Mouse (Mus musculus) heart, embryonic 15.5 days (tissue): ENCODE data around the gene Uqcc1. TPM values are rescaled to one million over a fixed set of nuclear protein-coding genes. Genes with fewer than 3 reads are reported as not detected.
"Not testable (repeated sequence)": the region's sequence is repeated elsewhere in the genome, so short reads cannot be mapped to it uniquely, and the experiment has no call there.

ENCODE experiments used
- ATAC-seq: fragments of 200-750 bp; cut with Nextera tagmentation; replicated peaks from 2 replicates; pipeline ENCODE4 v1.8.0; 2017; ENCODE audit warnings: low read depth, moderate TSS enrichment; ENCODE audit not compliant: insufficient number of reproducible peaks, insufficient read depth, low FRiP score
- H3K27ac ChIP-seq: fragments of 300-500 bp; sonication (generic); 2 replicates; pipeline ENCODE4 v1.5.1; 2015; ENCODE audit warnings: mild to moderate bottlenecking, inconsistent platforms
- H3K27me3 ChIP-seq: fragments of 300-500 bp; sonication (generic); 2 replicates; pipeline ENCODE4 v1.6.1; 2015; ENCODE audit warnings: inconsistent platforms
- H3K36me3 ChIP-seq: fragments of 300-500 bp; sonication (generic); 2 replicates; pipeline ENCODE4 v1.6.1; 2015; ENCODE audit warnings: mild to moderate bottlenecking, inconsistent platforms
- H3K4me1 ChIP-seq: fragments of 300-500 bp; sonication (generic); replicated peaks from 2 replicates; pipeline ENCODE4 v1.6.1; 2015; ENCODE audit warnings: inconsistent platforms
- H3K4me2 ChIP-seq: fragments of 300-500 bp; sonication (generic); 2 replicates; pipeline ENCODE4 v1.6.1; 2015; ENCODE audit warnings: inconsistent platforms, mild to moderate bottlenecking, moderate library complexity
- H3K4me3 ChIP-seq: fragments of 300-500 bp; sonication (generic); 2 replicates; pipeline ENCODE4 v1.5.1; 2015; ENCODE audit warnings: mild to moderate bottlenecking, inconsistent platforms
- H3K9ac ChIP-seq: fragments of 300-500 bp; sonication (generic); 2 replicates; pipeline ENCODE4 v1.6.1; 2015; ENCODE audit warnings: mild to moderate bottlenecking, inconsistent platforms
- H3K9me3 ChIP-seq: fragments of 300-500 bp; sonication (generic); replicated peaks from 2 replicates; pipeline ENCODE4 v1.6.1; 2016; ENCODE audit warnings: inconsistent platforms
- WGBS: fragments of 180-500 bp; shearing (Covaris S2); methylation state at CpG from one replicate; pipeline ENCODE4 v1.1.7; 2015; ENCODE audit warnings: mixed read lengths; 5-methylcytosine and 5-hydroxymethylcytosine counted together
- polyA plus RNA-seq: library from polyadenylated mRNA; unstranded; fragments of >200 nt; fragmentation: Nextera tagmentation; extraction: Ambion mirVana; gene quantifications from 2 replicates; pipeline ENCODE4 v1.2.1, GENCODE M21; 2015

Gene Uqcc1
- polyA plus RNA-seq, 1 experiment from 2014 or later: 134 TPM

- not testable (repeated sequence) for H3K27ac ChIP-seq, H3K4me2 ChIP-seq, H3K9ac ChIP-seq, H3K27me3 ChIP-seq, H3K4me3 ChIP-seq, ATAC-seq, H3K9me3 ChIP-seq
- WGBS: 85% methylated on average over 6 of the region's 6 CpGs
- H3K4me1 ChIP-seq: peaks cover 11% of the 10 kb centered on the region
- H3K36me3 ChIP-seq: peaks cover 16% of the 10 kb centered on the region; the same call in 1 of the 2 replicates
Observed at GRCm38 (mm10) chr2:155925213-155925612, 4.9 kb downstream of the Uqcc1 start.

GRCm38 (mm10) chr2:155923143-155923542 lies 7.0 kb downstream of the Uqcc1 start:
- H3K36me3 ChIP-seq: peaks cover 26% of the 10 kb centered on the region
- ATAC-seq: no peak
- H3K27me3 ChIP-seq: no peaks in the 10 kb centered on the region
- 91% methylated on average over 7 of the region's 7 CpGs for WGBS
- H3K9me3 ChIP-seq: no peaks in the 10 kb centered on the region
- no peak overlapping the region for H3K27ac ChIP-seq
- H3K4me3 ChIP-seq: no peak overlapping the region
- H3K4me2 ChIP-seq: no peak overlapping the region
- H3K9ac ChIP-seq: no peak overlapping the region
- 0 out of 2 replicates have a peak, but pooled peaks cover 3% of the 10 kb centered on the region for H3K4me1 ChIP-seq

- Histone ChIP-seq H3K36me3 (peaks cover 53% of the 10 kb centered on the region), H3K4me1 (no peaks in the 10 kb centered on the region), H3K27me3 (no peaks in the 10 kb centered on the region), H3K4me3 (no peak overlapping the region), H3K27ac (no peak overlapping the region), H3K9ac (no peak overlapping the region), H3K4me2 (no peak overlapping the region), H3K9me3 (no peaks in the 10 kb centered on the region)
- WGBS: 85% methylated on average over 6 of the region's 6 CpGs
- no peak for ATAC-seq
Observed at GRCm38 (mm10) chr2:155914684-155915083, 15.4 kb downstream of the Uqcc1 start.

GRCm38 (mm10) chr2:155903632-155904008 lies 26.5 kb downstream of the Uqcc1 start:
- ATAC-seq: no peak
- H3K27ac ChIP-seq: no peak overlapping the region
- no peaks in the 10 kb centered on the region for H3K9me3 ChIP-seq
- no peaks in the 10 kb centered on the region for H3K4me1 ChIP-seq
- H3K4me3 ChIP-seq: no peak overlapping the region
- H3K27me3 ChIP-seq: no peaks in the 10 kb centered on the region
- H3K4me2 ChIP-seq: no peak overlapping the region
- no peak overlapping the region for H3K9ac ChIP-seq
- H3K36me3 ChIP-seq: peaks cover 39% of the 10 kb centered on the region
- WGBS: 94% methylated on average over 6 of the region's 6 CpGs

GRCm38 (mm10) chr2:155902989-155903631 lies 27.0 kb downstream of the Uqcc1 start:
- H3K9ac ChIP-seq: no peak overlapping the region
- H3K9me3 ChIP-seq: no peaks in the 10 kb centered on the region
- no peaks in the 10 kb centered on the region for H3K27me3 ChIP-seq
- no peak overlapping the region for H3K27ac ChIP-seq
- ATAC-seq: no peak
- peaks cover 43% of the 10 kb centered on the region for H3K36me3 ChIP-seq
- no peak overlapping the region for H3K4me3 ChIP-seq
- 75% methylated on average over 16 of the region's 16 CpGs for WGBS
- no peaks in the 10 kb centered on the region for H3K4me1 ChIP-seq
- no peak overlapping the region for H3K4me2 ChIP-seq

GRCm38 (mm10) chr2:155895046-155895735 lies 34.9 kb downstream of the Uqcc1 start:
- Histone ChIP-seq H3K4me3 (no peak overlapping the region), H3K4me2 (no peak overlapping the region), H3K9ac (no peak overlapping the region), H3K27ac (no peak overlapping the region), H3K4me1 (no peaks in the 10 kb centered on the region), H3K27me3 (no peaks in the 10 kb centered on the region), H3K36me3 (peaks cover 39% of the 10 kb centered on the region), H3K9me3 (no peaks in the 10 kb centered on the region)
- no peak for ATAC-seq
- WGBS: 81% methylated on average over 16 of the region's 16 CpGs

- Histone ChIP-seq H3K27ac (no peak overlapping the region), H3K4me2 (no peak overlapping the region), H3K9me3 (no peaks in the 10 kb centered on the region), H3K4me1 (no peaks in the 10 kb centered on the region), H3K9ac (no peak overlapping the region), H3K36me3 (peaks cover 33% of the 10 kb centered on the region), H3K27me3 (no peaks in the 10 kb centered on the region), H3K4me3 (no peak overlapping the region)
- WGBS: 94% methylated on average over 13 of the region's 13 CpGs
- ATAC-seq: no peak
Observed at GRCm38 (mm10) chr2:155894307-155895045, 35.6 kb downstream of the Uqcc1 start.

GRCm38 (mm10) chr2:155886776-155887175 lies 43.3 kb downstream of the Uqcc1 start:
- no peak overlapping the region for H3K9ac ChIP-seq
- no peak overlapping the region for H3K27ac ChIP-seq
- H3K27me3 ChIP-seq: no peaks in the 10 kb centered on the region
- H3K4me2 ChIP-seq: no peak overlapping the region
- no peaks in the 10 kb centered on the region for H3K9me3 ChIP-seq
- peaks cover 17% of the 10 kb centered on the region for H3K36me3 ChIP-seq
- no peak overlapping the region for H3K4me3 ChIP-seq
- WGBS: 86% methylated on average over 12 of the region's 12 CpGs
- peaks cover 9% of the 10 kb centered on the region for H3K4me1 ChIP-seq
- ATAC-seq: no peak

GRCm38 (mm10) chr2:155885271-155885697 lies 44.8 kb downstream of the Uqcc1 start:
- Histone ChIP-seq H3K4me2 (no peak overlapping the region), H3K27ac (no peak overlapping the region), H3K4me1 (peaks cover 10% of the 10 kb centered on the region), H3K36me3 (peaks cover 17% of the 10 kb centered on the region), H3K4me3 (no peak overlapping the region), H3K9me3 (no peaks in the 10 kb centered on the region), H3K27me3 (no peaks in the 10 kb centered on the region), H3K9ac (no peak overlapping the region)
- 83% methylated on average over 10 of the region's 10 CpGs for WGBS
- ATAC-seq: no peak

- H3K36me3 ChIP-seq: peaks cover 26% of the 10 kb centered on the region
- no peak overlapping the region for H3K4me3 ChIP-seq
- H3K9me3 ChIP-seq: no peaks in the 10 kb centered on the region
- H3K4me2 ChIP-seq: no peak overlapping the region
- H3K27ac ChIP-seq: no peak overlapping the region
- H3K27me3 ChIP-seq: no peaks in the 10 kb centered on the region
- H3K4me1 ChIP-seq: peaks cover 10% of the 10 kb centered on the region
- H3K9ac ChIP-seq: no peak overlapping the region
- no peak for ATAC-seq
- WGBS: 69% methylated on average over 3 of the region's 3 CpGs
Observed at GRCm38 (mm10) chr2:155882087-155882486, 48.0 kb downstream of the Uqcc1 start.

GRCm38 (mm10) chr2:155878964-155879876 lies 50.9 kb downstream of the Uqcc1 start:
- Histone ChIP-seq H3K27me3 (no peaks in the 10 kb centered on the region), H3K9ac (no peak overlapping the region), H3K27ac (no peak overlapping the region), H3K4me1 (peaks cover 10% of the 10 kb centered on the region), H3K4me2 (no peak overlapping the region), H3K9me3 (no peaks in the 10 kb centered on the region), H3K36me3 (peaks cover 34% of the 10 kb centered on the region; the same call in 1 of the 2 replicates), H3K4me3 (no peak overlapping the region)
- WGBS: 66% methylated on average over 21 of the region's 21 CpGs
- no peak for ATAC-seq
